Mouse (Mus musculus) hindbrain, embryonic 15.5 days (tissue): ENCODE results near the gene Siah1a. TPM values are rescaled to one million over a fixed set of nuclear protein-coding genes. Genes with fewer than 3 reads are reported as not detected.

Source experiments
- ATAC-seq: fragments of 200-750 bp; cut with Nextera tagmentation; 2 replicates; pipeline ENCODE4 v1.8.0; 2017; ENCODE audit warnings: low read depth, moderate number of reproducible peaks, moderate TSS enrichment; ENCODE audit not compliant: low FRiP score
- H3K27ac ChIP-seq: fragments of 300-500 bp; sonication (generic); replicated peaks from 2 replicates; pipeline ENCODE4 v1.5.1; 2015; ENCODE audit warnings: mild to moderate bottlenecking, inconsistent platforms
- H3K27me3 ChIP-seq: fragments of 300-500 bp; sonication (generic); 2 replicates; pipeline ENCODE4 v1.6.1; 2015; ENCODE audit warnings: control low read depth, inconsistent platforms
- H3K36me3 ChIP-seq: fragments of 300-500 bp; sonication (generic); 2 replicates; pipeline ENCODE4 v1.6.1; 2015; ENCODE audit warnings: control low read depth, inconsistent platforms
- H3K4me1 ChIP-seq: fragments of 300-500 bp; sonication (generic); replicated peaks from 2 replicates; pipeline ENCODE4 v1.6.1; 2015; ENCODE audit warnings: control low read depth, inconsistent platforms
- H3K4me2 ChIP-seq: fragments of 300-500 bp; sonication (generic); 2 replicates; pipeline ENCODE4 v1.6.1; 2015; ENCODE audit warnings: moderate library complexity, mild to moderate bottlenecking, inconsistent platforms
- H3K4me3 ChIP-seq: fragments of 300-500 bp; sonication (generic); 2 replicates; pipeline ENCODE4 v1.5.1; 2015; ENCODE audit warnings: mild to moderate bottlenecking, inconsistent platforms
- H3K9ac ChIP-seq: fragments of 300-500 bp; sonication (generic); 2 replicates; pipeline ENCODE4 v1.6.1; 2015; ENCODE audit warnings: inconsistent platforms
- H3K9me3 ChIP-seq: fragments of 300-500 bp; sonication (generic); 2 replicates; pipeline ENCODE4 v1.6.1; 2016; ENCODE audit warnings: control low read depth, inconsistent platforms
- WGBS: fragments of 180-500 bp; shearing (Covaris S2); methylation state at CpG from one replicate; pipeline ENCODE4 v1.1.7; 2015; 5-methylcytosine and 5-hydroxymethylcytosine counted together
- polyA plus RNA-seq: library from polyadenylated mRNA; unstranded; fragments of >200 nt; fragmentation: Nextera tagmentation; extraction: Ambion mirVana; gene quantifications from 2 replicates; pipeline ENCODE4 v1.2.1, GENCODE M21; 2015

Siah1a gene
- polyA plus RNA-seq, 1 experiment from 2014 or later = 74.0 TPM

DNA sequence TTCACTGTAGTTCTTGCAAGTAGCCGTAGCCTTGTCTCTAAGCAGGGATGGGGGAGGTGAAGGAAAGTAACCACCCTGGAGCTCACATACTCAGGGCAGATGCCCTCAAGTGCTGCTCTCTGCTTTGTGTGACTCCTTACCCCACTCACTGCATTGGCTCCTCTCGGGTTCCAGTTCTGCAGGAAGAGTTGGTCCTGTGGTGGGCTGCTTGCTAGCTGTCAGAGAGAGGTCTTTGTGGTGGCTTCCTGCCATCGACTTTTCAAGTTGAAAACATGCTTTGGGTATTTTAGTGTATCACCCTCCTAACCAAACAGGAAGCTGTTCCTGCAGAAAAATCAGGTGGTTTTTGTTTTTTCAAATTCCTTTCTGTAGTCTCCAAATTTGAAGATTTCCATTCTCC lies 59.1 kb downstream of the Siah1a start:
- no peaks in the 10 kb centered on the region for H3K27me3 ChIP-seq
- WGBS = 79% methylated on average over 3 of the region's 3 CpGs
- no peak overlapping the region for H3K9ac ChIP-seq
- no peak for ATAC-seq
- H3K4me3 ChIP-seq = no peak overlapping the region
- no peaks in the 10 kb centered on the region for H3K4me1 ChIP-seq
- no peaks in the 10 kb centered on the region for H3K9me3 ChIP-seq
- H3K36me3 ChIP-seq = peaks cover 8% of the 10 kb centered on the region; the same call in 1 of the 2 replicates
- no peak overlapping the region for H3K4me2 ChIP-seq
- no peak overlapping the region for H3K27ac ChIP-seq

Other genes starting within 250 kb of the Siah1a start
- gene Abcc12, start 165.2 kb downstream of the Siah1a start, polyA plus RNA-seq = 0.05 and 0.23 TPM in 2 replicates
- 83.5 and 88.9 TPM in 2 replicates for gene Lonp2, start 121.9 kb downstream of the Siah1a start, polyA plus RNA-seq
- 6.0 and 7.2 TPM in 2 replicates for gene Gm10638, start 235 bp downstream of the Siah1a start, polyA plus RNA-seq
- 9.6 and 10.6 TPM in 2 replicates for gene N4bp1, start 139.3 kb upstream of the Siah1a start, polyA plus RNA-seq